Mouse (Mus musculus) intestine, embryonic 16.5 days (tissue): ENCODE results near the gene G2e3. TPM values are rescaled to one million over a fixed set of nuclear protein-coding genes. Genes with fewer than 3 reads are reported as not detected.

ENCODE experiments used
- ATAC-seq: fragments of 200-750 bp; cut with Nextera tagmentation; 2 replicates; pipeline ENCODE4 v1.8.0; 2017; ENCODE audit warnings: moderate TSS enrichment, moderate library complexity
- H3K27ac ChIP-seq: fragments of 300-500 bp; sonication (generic); 2 replicates; pipeline ENCODE4 v1.5.1; 2014; ENCODE audit warnings: mild to moderate bottlenecking, low read length
- H3K27me3 ChIP-seq: fragments of 300-500 bp; sonication (generic); replicated peaks from 2 replicates; pipeline ENCODE4 v1.6.1; 2014; ENCODE audit warnings: low read length, control low read depth, mixed read lengths; ENCODE audit not compliant: control insufficient read depth, insufficient read depth
- H3K36me3 ChIP-seq: fragments of 300-500 bp; sonication (generic); 2 replicates; pipeline ENCODE4 v1.6.1; 2014; ENCODE audit warnings: low read length, control low read depth; ENCODE audit not compliant: control insufficient read depth, insufficient read depth
- H3K4me1 ChIP-seq: fragments of 300-500 bp; sonication (generic); 2 replicates; pipeline ENCODE4 v1.6.1; 2014; ENCODE audit warnings: low read length, control low read depth, mixed read lengths; ENCODE audit not compliant: control insufficient read depth, insufficient read depth
- H3K4me2 ChIP-seq: fragments of 300-500 bp; sonication (generic); 2 replicates; pipeline ENCODE4 v1.6.1; 2014; ENCODE audit warnings: low read depth, low read length, control low read depth
- H3K4me3 ChIP-seq: fragments of 300-500 bp; sonication (generic); 2 replicates; pipeline ENCODE4 v1.5.1; 2014; ENCODE audit warnings: mild to moderate bottlenecking, low read length
- H3K9ac ChIP-seq: fragments of 300-500 bp; sonication (generic); 2 replicates; pipeline ENCODE4 v1.6.1; 2014; ENCODE audit warnings: low read depth, low read length
- H3K9me3 ChIP-seq: fragments of 300-500 bp; sonication (generic); 2 replicates; pipeline ENCODE4 v1.6.1; 2016; ENCODE audit warnings: low read length, control low read depth; ENCODE audit not compliant: control insufficient read depth
- WGBS: fragments of 180-500 bp; shearing (Covaris S2); extraction: QIAGEN DNeasy Blood & Tissue Kit; methylation state at CpG from one replicate; pipeline ENCODE4 v1.1.7; 2014; 5-methylcytosine and 5-hydroxymethylcytosine counted together
- polyA plus RNA-seq: library from polyadenylated mRNA; unstranded; fragments of >200 nt; fragmentation: Nextera tagmentation; extraction: Ambion mirVana; gene quantifications from 2 replicates; pipeline ENCODE4 v1.2.1, GENCODE M21; 2015

The G2e3 gene
- polyA plus RNA-seq, 1 experiment from 2014 or later, result 19.3 TPM

GRCm38 (mm10) chr12:51377003-51377887 is 29.4 kb downstream of the G2e3 start, which contains the start of gene Scfd1:
Gene Scfd1 (plus strand): TSS chr12:51377510.
- no peaks in the 10 kb centered on the region for H3K27me3 ChIP-seq
- no peaks in the 10 kb centered on the region for H3K4me1 ChIP-seq
- peak within 1 kb of the TSS; percentile 61 for H3K4me3 ChIP-seq
- ATAC-seq, result peak; percentile 100
- H3K27ac ChIP-seq, result peak within 1 kb of the TSS; percentile 84
- WGBS, result under 1% methylated on average over 34 of the region's 34 CpGs
- peak within 1 kb of the TSS; percentile 90 for H3K9ac ChIP-seq
- H3K9me3 ChIP-seq, result no peaks in the 10 kb centered on the region
- peak within 1 kb of the TSS; percentile 65 for H3K4me2 ChIP-seq
- no peaks in the 10 kb centered on the region for H3K36me3 ChIP-seq

GRCm38 (mm10) chr12:51377888-51378190 is 30.0 kb downstream of the G2e3 start:
- Histone ChIP-seq H3K9me3 (no peaks in the 10 kb centered on the region), H3K4me3 (peak overlapping the region; percentile 61), H3K36me3 (no peaks in the 10 kb centered on the region), H3K4me1 (no peaks in the 10 kb centered on the region), H3K27ac (peak overlapping the region; percentile 84), H3K27me3 (no peaks in the 10 kb centered on the region), H3K9ac (peak overlapping the region; percentile 90), H3K4me2 (peak overlapping the region; percentile 65)
- ATAC-seq, result no peak
- 18% methylated on average over 6 of the region's 6 CpGs for WGBS

- 93% methylated on average over 6 of the region's 6 CpGs for WGBS
- no peak overlapping the region for H3K4me3 ChIP-seq
- no peak for ATAC-seq
- no peak overlapping the region for H3K27ac ChIP-seq
- H3K4me1 ChIP-seq, result no peaks in the 10 kb centered on the region
- no peak overlapping the region for H3K4me2 ChIP-seq
- 0 out of 2 replicates have a peak, but pooled peaks cover 4% of the 10 kb centered on the region for H3K36me3 ChIP-seq
- H3K9ac ChIP-seq, result no peak overlapping the region
- H3K9me3 ChIP-seq, result no peaks in the 10 kb centered on the region
- H3K27me3 ChIP-seq, result no peaks in the 10 kb centered on the region
Measured at GRCm38 (mm10) chr12:51399871-51400270, 52.0 kb downstream of the G2e3 start.

GRCm38 (mm10) chr12:51402060-51402698 is 54.3 kb downstream of the G2e3 start:
- no peaks in the 10 kb centered on the region for H3K9me3 ChIP-seq
- no peak overlapping the region for H3K4me2 ChIP-seq
- 73% methylated on average over 5 of the region's 5 CpGs for WGBS
- no peaks in the 10 kb centered on the region for H3K27me3 ChIP-seq
- ATAC-seq, result no peak
- no peaks in the 10 kb centered on the region for H3K4me1 ChIP-seq
- H3K36me3 ChIP-seq, result 0 out of 2 replicates have a peak, but pooled peaks cover 4% of the 10 kb centered on the region
- H3K27ac ChIP-seq, result no peak overlapping the region
- H3K4me3 ChIP-seq, result no peak overlapping the region
- H3K9ac ChIP-seq, result no peak overlapping the region

GRCm38 (mm10) chr12:51403987-51404586 is 56.2 kb downstream of the G2e3 start:
- no peak overlapping the region for H3K27ac ChIP-seq
- H3K27me3 ChIP-seq, result no peaks in the 10 kb centered on the region
- no peaks in the 10 kb centered on the region for H3K9me3 ChIP-seq
- H3K4me3 ChIP-seq, result no peak overlapping the region
- 0 out of 2 replicates have a peak, but pooled peaks cover 4% of the 10 kb centered on the region for H3K36me3 ChIP-seq
- H3K4me2 ChIP-seq, result no peak overlapping the region
- ATAC-seq, result no peak
- H3K9ac ChIP-seq, result no peak overlapping the region
- WGBS, result 64% methylated on average over 4 of the region's 4 CpGs
- no peaks in the 10 kb centered on the region for H3K4me1 ChIP-seq

GRCm38 (mm10) chr12:51411362-51411761 is 63.5 kb downstream of the G2e3 start:
- Histone ChIP-seq H3K27me3 (no peaks in the 10 kb centered on the region), H3K36me3 (peaks cover 9% of the 10 kb centered on the region; the same call in 1 of the 2 replicates), H3K27ac (no peak overlapping the region), H3K4me3 (no peak overlapping the region), H3K9ac (no peak overlapping the region), H3K4me2 (no peak overlapping the region), H3K9me3 (no peaks in the 10 kb centered on the region), H3K4me1 (no peaks in the 10 kb centered on the region)
- 85% methylated on average over 4 of the region's 4 CpGs for WGBS
- ATAC-seq, result no peak

Other genes with a start within 250 kb of the G2e3 start
- 75.8 and 76.0 TPM in 2 replicates for gene Scfd1, start 29.4 kb downstream of the G2e3 start, polyA plus RNA-seq
- gene Coch, start 245.3 kb downstream of the G2e3 start, polyA plus RNA-seq, result 0.79 and 1.2 TPM in 2 replicates